Mouse (Mus musculus) midbrain, embryonic 11.5 days (tissue): ENCODE results near the gene Snd1. TPM values are rescaled to one million over a fixed set of nuclear protein-coding genes. Genes with fewer than 3 reads are reported as not detected.

Source experiments
- ATAC-seq: fragments of 200-750 bp; cut with Nextera tagmentation; 2 replicates; pipeline ENCODE4 v1.8.0; 2017; ENCODE audit warnings: moderate TSS enrichment, moderate library complexity; ENCODE audit not compliant: low FRiP score
- DNase-seq: peaks from one replicate; pipeline ENCODE4 v3.0.0; 2015; ENCODE audit warnings: low spot score; ENCODE audit errors: missing footprints
- H3K27ac ChIP-seq: fragments of 300-500 bp; sonication (generic); 2 replicates; pipeline ENCODE4 v1.5.1; 2014; ENCODE audit warnings: low read depth, low read length
- H3K27me3 ChIP-seq: fragments of 300-500 bp; sonication (generic); 2 replicates; pipeline ENCODE4 v1.6.1; 2014; ENCODE audit warnings: mild to moderate bottlenecking, low read length, moderate library complexity, mixed read lengths; ENCODE audit not compliant: control insufficient read depth, insufficient read depth
- H3K36me3 ChIP-seq: fragments of 300-500 bp; sonication (generic); 2 replicates; pipeline ENCODE4 v1.6.1; 2014; ENCODE audit warnings: mild to moderate bottlenecking, low read length, moderate library complexity, mixed read lengths; ENCODE audit not compliant: control insufficient read depth, insufficient read depth
- H3K4me1 ChIP-seq: fragments of 300-500 bp; sonication (generic); 2 replicates; pipeline ENCODE4 v1.6.1; 2014; ENCODE audit warnings: low read length; ENCODE audit not compliant: control insufficient read depth, insufficient read depth
- H3K4me2 ChIP-seq: fragments of 300-500 bp; sonication (generic); 2 replicates; pipeline ENCODE4 v1.6.1; 2014; ENCODE audit warnings: mild to moderate bottlenecking, moderate library complexity
- H3K4me3 ChIP-seq: fragments of 300-500 bp; sonication (generic); 2 replicates; pipeline ENCODE4 v1.5.1; 2014; ENCODE audit warnings: low read depth, low read length
- H3K9ac ChIP-seq: fragments of 300-500 bp; sonication (generic); 2 replicates; pipeline ENCODE4 v1.6.1; 2014; ENCODE audit warnings: low read length
- H3K9me3 ChIP-seq: fragments of 300-500 bp; sonication (generic); 2 replicates; pipeline ENCODE4 v1.6.1; 2016; ENCODE audit warnings: low read length; ENCODE audit not compliant: control insufficient read depth
- WGBS: fragments of 180-500 bp; shearing (Covaris S2); extraction: QIAGEN DNeasy Blood & Tissue Kit; methylation state at CpG from one replicate; pipeline ENCODE4 v1.1.7; 2014; 5-methylcytosine and 5-hydroxymethylcytosine counted together
- polyA plus RNA-seq: library from polyadenylated mRNA; unstranded; fragments of >200 nt; fragmentation: Nextera tagmentation; extraction: Ambion mirVana; gene quantifications from 2 replicates; pipeline ENCODE4 v1.2.1, GENCODE M21; 2014

The Snd1 gene
- polyA plus RNA-seq, 1 experiment from 2014 or later = 88.9 TPM

GRCm38 (mm10) chr6:28902573-28902972 lies 427.6 kb downstream of the Snd1 start:
- ATAC-seq (no peak), DNase-seq (no peak)
- no peak overlapping the region for H3K27ac ChIP-seq
- no peak overlapping the region for H3K4me2 ChIP-seq
- H3K4me1 ChIP-seq = 0 out of 2 replicates have a peak, but pooled peaks cover 2% of the 10 kb centered on the region
- H3K27me3 ChIP-seq = no peaks in the 10 kb centered on the region
- no peak overlapping the region for H3K4me3 ChIP-seq
- no peak overlapping the region for H3K9ac ChIP-seq
- 75% methylated on average over 2 of the region's 2 CpGs for WGBS
- H3K9me3 ChIP-seq = no peaks in the 10 kb centered on the region
- H3K36me3 ChIP-seq = no peaks in the 10 kb centered on the region

GRCm38 (mm10) chr6:28904417-28904816 lies 429.5 kb downstream of the Snd1 start:
- no peak overlapping the region for H3K9ac ChIP-seq
- ATAC-seq = no peak
- no peaks in the 10 kb centered on the region for H3K27me3 ChIP-seq
- H3K4me1 ChIP-seq = no peaks in the 10 kb centered on the region
- no peak overlapping the region for H3K4me3 ChIP-seq
- no peak overlapping the region for H3K27ac ChIP-seq
- no peak for DNase-seq
- H3K4me2 ChIP-seq = no peak overlapping the region
- no peaks in the 10 kb centered on the region for H3K9me3 ChIP-seq
- no peaks in the 10 kb centered on the region for H3K36me3 ChIP-seq
- WGBS = 62% methylated on average over 4 of the region's 4 CpGs

- Histone ChIP-seq H3K4me3 (no peak overlapping the region), H3K27me3 (no peaks in the 10 kb centered on the region), H3K27ac (no peak overlapping the region), H3K4me1 (no peaks in the 10 kb centered on the region), H3K36me3 (no peaks in the 10 kb centered on the region), H3K9me3 (no peaks in the 10 kb centered on the region), H3K9ac (no peak overlapping the region), H3K4me2 (no peak overlapping the region)
- DNase-seq = no peak
- ATAC-seq = no peak
- 75% methylated on average over 8 of the region's 8 CpGs for WGBS
These were observed 430.4 kb downstream of the Snd1 start for GRCm38 (mm10) chr6:28905301-28905700.

DNA sequence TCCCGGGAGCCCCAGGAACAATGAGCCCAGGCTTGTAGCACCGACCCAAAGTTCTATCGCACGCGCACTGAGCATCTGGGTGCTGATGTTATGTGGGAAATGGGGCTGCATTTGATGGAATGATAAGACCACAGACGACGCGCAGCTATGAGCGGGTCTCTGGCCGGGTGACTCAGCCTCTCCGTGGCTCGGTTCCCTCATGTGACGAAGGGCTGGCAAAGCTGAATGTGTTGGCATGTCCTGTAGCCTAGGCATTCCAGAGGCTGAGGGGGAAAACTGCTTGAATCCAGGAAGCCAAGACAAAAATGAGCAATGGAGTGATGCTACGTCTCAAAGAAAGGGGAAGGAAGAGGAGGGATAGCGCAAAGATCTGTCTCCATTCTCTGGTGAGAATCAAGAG lies 434.9 kb downstream of the Snd1 start:
- Histone ChIP-seq H3K4me3 (no peak overlapping the region), H3K9ac (no peak overlapping the region), H3K36me3 (no peaks in the 10 kb centered on the region), H3K9me3 (no peaks in the 10 kb centered on the region), H3K27me3 (no peaks in the 10 kb centered on the region), H3K4me2 (no peak overlapping the region), H3K4me1 (no peaks in the 10 kb centered on the region), H3K27ac (no peak overlapping the region)
- ATAC-seq (no peak), DNase-seq (no peak)
- 86% methylated on average over 15 of the region's 15 CpGs for WGBS

DNA sequence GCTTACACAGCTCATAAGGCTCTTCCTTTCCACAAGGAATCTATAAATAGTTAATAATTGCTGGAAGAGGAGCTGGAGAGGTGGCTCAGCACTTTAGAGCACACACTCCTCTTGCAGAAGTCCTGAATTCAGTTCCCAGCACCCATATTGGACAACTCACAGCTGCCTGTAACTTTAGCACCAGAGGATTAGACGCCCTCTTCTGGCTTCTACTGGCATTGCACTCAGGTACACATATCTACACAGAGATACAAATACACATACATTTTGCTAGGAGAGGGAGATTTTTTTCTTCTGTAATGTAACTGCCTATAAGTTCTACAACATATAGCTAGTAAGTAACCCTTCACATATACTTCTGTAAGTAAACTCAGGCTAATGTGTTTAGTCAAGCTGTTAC lies 440.0 kb downstream of the Snd1 start:
- Histone ChIP-seq H3K27ac (no peak overlapping the region), H3K36me3 (no peaks in the 10 kb centered on the region), H3K27me3 (no peaks in the 10 kb centered on the region), H3K4me1 (no peaks in the 10 kb centered on the region), H3K9ac (no peak overlapping the region), H3K4me3 (no peak overlapping the region), H3K9me3 (peaks cover 2% of the 10 kb centered on the region; the same call in 1 of the 2 replicates), H3K4me2 (no peak overlapping the region)
- DNase-seq (peak; percentile 37), ATAC-seq (no peak)
- 29% methylated on average over 1 of the region's 1 CpGs for WGBS

DNA sequence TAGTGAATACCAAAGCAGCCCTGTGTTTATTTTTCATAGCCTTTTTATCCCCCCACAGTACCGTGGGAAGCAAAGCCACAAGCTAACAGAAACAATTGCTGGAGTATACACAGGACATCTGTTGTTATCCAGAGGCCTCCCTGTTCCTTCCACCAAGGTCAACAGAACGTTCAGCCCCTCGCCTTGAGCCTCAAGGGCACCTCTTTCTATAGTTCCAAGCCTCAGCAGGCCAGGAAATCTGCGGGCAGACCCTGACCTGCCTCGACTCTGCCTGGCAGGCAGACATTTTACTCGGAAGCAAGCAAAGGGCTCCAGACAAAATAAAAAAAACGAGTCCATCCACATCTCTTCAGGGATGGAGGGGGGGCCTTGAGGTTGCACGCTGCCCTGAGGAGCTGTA lies 441.7 kb downstream of the Snd1 start:
- WGBS = 65% methylated on average over 8 of the region's 8 CpGs
- DNase-seq = peak; percentile 39
- H3K27ac ChIP-seq = no peak overlapping the region
- H3K9ac ChIP-seq = no peak overlapping the region
- H3K9me3 ChIP-seq = peaks cover 2% of the 10 kb centered on the region; the same call in 1 of the 2 replicates
- H3K4me1 ChIP-seq = no peaks in the 10 kb centered on the region
- no peaks in the 10 kb centered on the region for H3K27me3 ChIP-seq
- no peaks in the 10 kb centered on the region for H3K36me3 ChIP-seq
- no peak for ATAC-seq
- H3K4me2 ChIP-seq = no peak overlapping the region
- H3K4me3 ChIP-seq = no peak overlapping the region

DNA sequence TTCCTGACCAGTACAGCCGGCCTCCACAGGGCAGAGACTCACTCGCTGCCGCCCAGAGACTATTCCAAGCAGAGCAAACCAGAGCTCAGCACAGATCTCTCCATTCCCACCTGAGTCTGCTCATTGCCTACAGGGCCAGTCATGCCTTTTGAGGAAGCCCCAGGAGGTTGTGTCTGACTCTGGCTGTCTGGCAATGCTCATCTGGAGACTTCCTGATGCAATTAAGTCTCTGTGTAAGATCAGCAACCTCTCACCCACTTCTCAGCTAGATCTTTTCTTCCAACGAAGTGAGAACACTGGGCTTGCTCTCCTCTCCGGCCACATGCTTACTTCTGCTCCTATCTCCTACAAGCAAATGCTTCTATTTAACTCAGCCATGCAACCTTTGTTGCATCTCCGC lies 444.4 kb downstream of the Snd1 start:
- H3K9me3 ChIP-seq = peaks cover 2% of the 10 kb centered on the region; the same call in 1 of the 2 replicates
- no peak overlapping the region for H3K27ac ChIP-seq
- no peaks in the 10 kb centered on the region for H3K4me1 ChIP-seq
- H3K27me3 ChIP-seq = no peaks in the 10 kb centered on the region
- ATAC-seq (no peak), DNase-seq (peak; percentile 54)
- no peak overlapping the region for H3K9ac ChIP-seq
- no peaks in the 10 kb centered on the region for H3K36me3 ChIP-seq
- H3K4me3 ChIP-seq = no peak overlapping the region
- no peak overlapping the region for H3K4me2 ChIP-seq
- WGBS = 60% methylated on average over 6 of the region's 6 CpGs

GRCm38 (mm10) chr6:28922371-28922770 lies 447.4 kb downstream of the Snd1 start:
- Histone ChIP-seq H3K4me1 (no peaks in the 10 kb centered on the region), H3K9ac (no peak overlapping the region), H3K4me3 (no peak overlapping the region), H3K36me3 (no peaks in the 10 kb centered on the region), H3K4me2 (no peak overlapping the region), H3K9me3 (no peaks in the 10 kb centered on the region), H3K27ac (no peak overlapping the region), H3K27me3 (no peaks in the 10 kb centered on the region)
- DNase-seq = peak; percentile 47
- no peak for ATAC-seq
- WGBS = 93% methylated on average over 12 of the region's 12 CpGs

DNA sequence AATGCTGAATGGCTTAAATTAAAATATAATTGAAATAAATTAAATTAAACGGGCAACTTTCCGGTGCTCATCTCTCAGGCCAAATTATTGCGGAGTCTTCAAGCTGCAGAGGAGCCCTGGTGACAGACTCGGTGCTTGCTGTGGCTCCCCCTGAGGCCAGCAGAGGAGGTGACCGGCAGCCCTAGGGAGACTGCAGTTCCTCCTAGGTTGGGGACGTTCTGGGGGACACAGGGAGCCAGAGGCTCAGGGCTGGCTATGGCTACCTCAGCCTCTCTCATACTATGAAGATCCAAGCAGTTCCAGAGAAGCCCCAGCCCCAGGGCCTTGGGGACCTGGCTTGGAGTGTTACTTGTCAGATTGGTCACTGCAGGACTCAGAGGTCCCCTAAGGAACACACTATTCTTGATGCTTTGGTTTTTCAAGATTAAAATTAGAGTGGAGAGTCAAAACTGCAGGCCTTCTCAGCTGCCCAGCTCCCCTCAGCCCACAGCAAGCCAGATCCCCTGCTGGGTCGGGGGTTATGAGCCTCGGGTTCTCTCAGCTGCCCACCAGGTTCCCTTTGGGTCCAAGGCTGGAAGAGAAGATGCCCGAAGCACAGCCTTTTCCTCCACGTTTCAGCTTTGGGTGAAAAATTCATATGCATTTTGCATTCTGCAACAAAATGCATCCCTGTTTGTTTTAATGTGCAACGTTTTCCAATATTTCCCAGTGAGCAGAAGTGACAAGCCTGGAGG lies 448.3 kb downstream of the Snd1 start:
- no peak overlapping the region for H3K9ac ChIP-seq
- no peaks in the 10 kb centered on the region for H3K4me1 ChIP-seq
- ATAC-seq (no peak), DNase-seq (peak; percentile 76)
- no peaks in the 10 kb centered on the region for H3K9me3 ChIP-seq
- no peaks in the 10 kb centered on the region for H3K36me3 ChIP-seq
- no peak overlapping the region for H3K27ac ChIP-seq
- no peak overlapping the region for H3K4me2 ChIP-seq
- 78% methylated on average over 11 of the region's 11 CpGs for WGBS
- no peaks in the 10 kb centered on the region for H3K27me3 ChIP-seq
- no peak overlapping the region for H3K4me3 ChIP-seq
